Mouse (Mus musculus) adrenal gland, adult 2 months (tissue): Measurements from ENCODE around the gene Wapl. TPM values are rescaled to one million over a fixed set of nuclear protein-coding genes. Genes with fewer than 3 reads are reported as not detected.

Experiments
- DNase-seq: peaks from one replicate; pipeline ENCODE4 v3.0.0; 2021
- polyA plus RNA-seq: library from polyadenylated mRNA; depleted of rRNA; stranded (reverse); fragments of >200 nt; gene quantifications from 2 replicates; pipeline ENCODE4 v1.2.3, GENCODE M21; 2012
- total RNA-seq, 2 experiments: library from RNA; stranded (reverse); gene quantifications; 2 replicates each; pipeline ENCODE4 v1.2.3; 2021

Wapl gene
- total and polyA plus RNA-seq, 3 experiments, result 5.3 to 92.8 (median 64.7) TPM

DNA sequence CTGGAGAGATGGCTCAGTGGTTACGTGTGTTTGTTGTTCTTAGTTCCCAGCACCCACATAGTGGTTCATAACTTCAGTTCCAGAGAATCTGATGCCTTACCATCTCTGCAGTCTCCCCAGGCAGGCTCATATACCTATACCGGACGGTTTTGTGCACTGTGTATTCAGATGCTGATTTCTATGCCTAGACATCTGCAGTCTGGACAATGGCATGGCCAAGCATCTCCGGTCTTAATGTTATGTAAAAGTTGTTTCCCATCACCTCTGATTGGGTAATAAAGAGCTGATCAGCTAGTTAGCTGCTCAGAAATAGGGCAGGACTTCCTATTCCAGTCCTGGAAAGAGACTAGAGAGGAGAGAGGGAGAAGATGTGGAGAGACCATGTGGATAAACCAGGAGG, 20.2 kb downstream of the Wapl start:
- no peak for DNase-seq

DNA sequence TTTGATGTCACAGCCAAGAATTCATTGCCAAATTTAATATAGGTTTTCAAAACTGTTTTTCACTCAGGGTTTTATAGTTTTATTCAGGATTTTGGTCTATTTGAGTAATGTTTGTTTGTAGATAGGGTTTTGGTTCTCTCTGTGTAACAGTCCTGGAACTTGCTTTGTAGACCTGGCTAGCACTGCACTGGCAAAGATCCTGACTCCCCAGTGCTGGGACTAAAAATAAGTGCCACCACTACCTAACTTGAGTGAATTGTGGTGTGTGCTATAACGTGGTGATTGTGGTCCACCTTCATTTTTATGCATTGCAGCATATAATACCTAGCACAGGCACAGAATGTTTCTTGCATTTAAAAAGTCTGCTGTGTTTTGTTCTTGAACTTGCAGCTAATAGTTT, 23.6 kb downstream of the Wapl start:
- no peak for DNase-seq

DNA sequence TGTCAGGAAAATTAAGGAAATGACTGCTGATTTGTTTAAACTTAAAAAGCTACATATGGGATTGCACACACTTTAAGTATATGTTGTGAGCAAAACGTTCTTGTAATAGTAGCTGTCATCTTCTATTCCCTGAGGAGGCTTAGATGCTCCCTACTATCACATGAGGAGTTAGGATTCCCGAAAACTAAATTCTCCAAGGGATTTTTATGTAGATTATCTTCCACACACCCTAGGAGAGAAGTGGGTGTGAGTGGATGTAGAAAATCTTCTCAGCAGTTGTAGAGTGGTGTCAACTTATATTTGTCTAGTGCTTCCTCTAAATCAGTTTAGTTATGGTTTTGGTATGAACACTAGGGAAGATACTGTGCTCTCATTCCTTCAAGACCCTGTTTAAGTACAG, 36.5 kb downstream of the Wapl start:
- no peak for DNase-seq

DNA sequence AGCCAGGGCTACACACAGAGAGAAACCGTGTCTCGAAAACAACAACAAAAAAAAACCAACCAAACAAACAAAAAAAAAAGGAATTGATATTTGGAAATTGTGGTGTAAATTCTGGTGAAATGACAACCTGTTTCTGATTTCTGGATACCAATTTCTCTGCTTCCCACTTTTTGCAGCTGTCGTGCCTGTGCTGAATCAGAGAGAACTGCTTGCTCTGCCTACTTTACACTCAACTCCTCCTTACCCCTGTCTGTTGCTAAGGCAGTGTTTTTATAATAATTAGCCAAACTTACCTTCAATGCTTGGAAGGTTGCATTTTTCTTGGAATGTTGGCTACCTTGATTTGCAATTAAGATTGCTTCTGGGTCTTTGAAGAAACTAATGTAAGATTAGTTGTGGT, 38.3 kb downstream of the Wapl start:
- DNase-seq, result no peak

DNA sequence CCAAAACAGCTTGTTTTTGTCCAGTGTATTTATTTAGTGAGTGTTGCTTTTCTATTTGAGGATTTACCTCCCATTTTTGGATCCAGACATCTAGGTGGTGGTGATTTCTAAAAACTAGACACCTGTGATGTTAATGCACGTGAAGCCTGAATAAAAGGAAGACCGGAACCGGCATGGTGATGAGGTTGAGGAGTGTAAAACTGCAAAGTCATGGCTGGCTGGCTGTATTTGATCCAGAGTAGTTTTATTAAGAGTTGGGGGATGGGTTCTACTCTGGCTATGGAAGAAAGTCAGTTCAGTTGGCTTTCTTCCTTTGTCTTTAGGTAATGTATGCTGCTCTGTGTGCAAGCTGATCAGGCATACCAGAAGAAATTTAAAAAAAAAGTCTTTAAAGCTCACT, 39.1 kb downstream of the Wapl start:
- no peak for DNase-seq

DNA sequence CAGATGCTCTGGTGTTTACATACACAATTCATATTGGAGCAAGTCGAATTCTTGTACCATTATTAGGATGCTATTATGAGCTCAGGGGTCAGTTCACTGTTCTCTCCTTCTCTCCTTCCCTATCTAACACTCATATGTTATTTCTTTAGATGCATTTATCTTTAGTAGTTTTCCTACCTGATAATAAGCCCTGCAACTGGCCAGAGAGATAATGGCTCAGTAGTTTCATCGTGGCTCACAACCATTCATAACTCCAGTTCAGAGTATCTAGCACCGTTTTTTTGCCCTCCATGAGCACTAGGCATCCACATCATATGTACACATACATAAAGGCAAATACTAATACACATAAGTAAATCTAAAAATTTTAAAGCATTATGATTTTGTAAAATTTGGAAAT, 44.4 kb downstream of the Wapl start:
- DNase-seq, result no peak

DNA sequence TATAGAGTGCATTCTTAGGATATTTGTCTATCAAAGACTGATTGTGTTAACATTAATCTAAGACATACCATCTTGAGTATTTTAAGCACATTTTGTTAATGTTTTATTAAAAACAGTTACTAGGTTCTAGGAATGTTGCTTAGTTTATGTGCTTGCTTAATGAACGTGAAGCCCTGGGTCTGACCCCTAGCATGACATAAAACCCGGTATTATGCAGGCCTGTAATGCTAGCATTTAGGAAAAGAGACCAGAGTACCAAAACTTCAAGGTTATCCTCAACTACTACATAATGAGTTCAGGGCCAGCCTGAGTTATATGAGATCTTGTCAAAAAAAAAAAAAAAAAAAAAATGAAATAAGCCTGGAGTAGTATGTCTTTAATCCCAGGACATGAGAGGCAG, 54.0 kb downstream of the Wapl start:
- DNase-seq, result no peak

DNA sequence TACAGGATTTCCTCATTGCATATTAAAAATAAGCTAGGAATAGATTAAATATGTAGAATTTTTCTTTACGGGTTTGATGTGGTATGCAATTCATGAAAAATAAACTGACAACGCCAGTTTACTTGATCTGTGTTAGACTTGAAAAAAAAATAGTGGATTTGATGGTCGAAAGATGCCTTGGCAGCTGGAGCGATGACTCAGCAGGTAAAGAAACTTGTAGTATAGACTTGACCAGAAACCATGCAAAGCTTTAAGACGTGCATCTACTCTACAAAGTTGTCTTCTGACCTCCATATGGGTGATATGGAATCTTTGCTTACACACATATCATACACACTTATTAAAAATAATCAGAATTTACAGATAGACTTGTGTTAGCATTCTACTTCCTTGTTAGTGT, 61.7 kb downstream of the Wapl start:
- no peak for DNase-seq

DNA sequence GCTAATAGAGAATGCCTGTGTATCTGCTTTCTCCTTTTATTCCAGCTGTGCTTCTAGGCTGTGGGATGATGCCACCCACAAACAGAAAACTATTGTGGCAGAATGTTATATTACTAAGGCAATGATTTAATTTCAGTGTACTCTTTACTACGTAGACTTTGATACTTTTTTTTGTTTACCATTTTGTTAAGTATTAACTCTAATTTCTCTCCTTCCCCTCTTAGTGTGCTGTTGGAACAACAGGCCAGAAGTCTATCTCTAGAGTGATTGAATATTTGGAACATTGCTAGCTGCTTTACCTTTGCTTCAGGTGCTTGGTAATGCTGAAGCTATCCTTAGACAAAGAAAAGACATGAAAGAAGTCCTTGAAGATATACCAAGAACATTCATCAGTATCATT, 71.7 kb downstream of the Wapl start:
- no peak for DNase-seq

DNA sequence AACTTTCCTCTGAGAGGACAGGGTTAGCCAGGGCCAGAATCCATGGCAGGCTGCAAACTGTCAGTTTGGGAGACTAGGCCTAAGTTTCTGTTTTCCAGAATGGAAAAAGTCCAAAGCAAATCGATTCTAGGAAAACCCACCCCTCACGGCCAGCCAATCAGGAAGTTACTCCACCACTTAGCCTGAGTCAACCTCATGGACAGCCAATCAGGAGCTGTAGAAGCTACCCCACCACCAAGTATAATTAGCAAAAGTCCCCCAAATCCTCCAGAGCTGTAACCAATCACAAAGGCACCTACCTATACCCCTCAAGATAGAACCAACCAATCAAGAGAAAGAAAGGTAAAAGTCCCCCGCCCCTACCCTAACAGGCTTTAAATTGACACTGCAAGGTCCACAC, 82.0 kb downstream of the Wapl start:
- no peak for DNase-seq

DNA sequence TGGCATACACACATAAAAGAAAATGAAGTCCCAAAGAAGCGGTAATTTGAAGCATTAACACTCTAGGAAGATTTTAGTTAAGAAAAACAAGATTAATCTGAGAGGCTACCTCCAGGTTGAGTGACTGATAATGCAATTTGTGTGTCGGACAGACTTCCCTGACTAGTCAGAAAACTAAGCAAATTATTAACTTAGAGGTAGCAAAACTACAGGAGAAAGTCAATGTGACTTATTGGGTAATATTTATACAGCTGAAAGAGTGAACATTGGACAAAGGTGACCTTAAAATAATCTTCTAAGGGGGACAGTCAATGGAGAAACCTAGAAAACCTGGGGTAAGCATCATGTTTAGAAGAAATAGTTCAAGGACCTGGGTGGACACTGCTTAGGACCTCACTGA, 86.2 kb downstream of the Wapl start:
- no peak for DNase-seq

DNA sequence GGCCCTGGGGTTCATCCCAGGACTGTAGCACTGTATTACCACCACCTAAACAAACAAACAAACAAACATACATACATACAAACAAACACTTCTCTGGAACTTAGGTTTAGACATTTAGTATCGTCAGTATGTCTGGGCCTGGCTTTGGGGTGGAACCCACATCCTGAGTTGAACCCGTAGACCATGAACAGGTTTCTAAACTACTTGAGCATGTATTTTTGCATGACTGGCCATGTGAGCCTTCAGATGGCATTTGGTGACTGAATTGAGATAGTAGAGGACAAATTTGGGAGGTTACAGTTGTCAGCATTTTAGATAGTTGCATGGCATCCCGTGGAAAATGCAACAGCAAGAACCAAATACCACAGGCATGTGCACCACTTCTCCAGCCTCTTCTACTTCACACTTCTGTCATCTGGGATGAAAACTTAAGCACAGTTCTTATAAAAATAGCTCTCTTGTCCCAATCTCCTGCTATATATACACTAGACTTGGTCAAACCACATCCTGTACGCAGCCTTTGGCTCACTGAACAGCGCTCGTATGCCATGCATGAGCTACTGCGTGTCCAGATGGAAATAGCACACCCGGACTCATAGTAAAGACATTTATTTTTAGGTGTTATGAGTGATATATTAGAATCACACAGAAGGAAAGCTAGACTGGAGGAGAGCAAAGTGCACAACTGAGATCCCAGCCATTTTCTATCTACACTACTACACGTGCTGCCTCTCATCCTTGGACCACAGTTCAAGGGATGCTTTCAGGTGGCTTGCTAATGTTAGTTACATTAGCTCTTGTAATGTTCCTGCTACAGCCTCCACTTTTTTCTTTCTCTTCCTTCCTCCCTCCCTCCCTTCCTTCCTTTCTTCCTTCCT, 87.6 kb downstream of the Wapl start:
- no peak for DNase-seq

DNA sequence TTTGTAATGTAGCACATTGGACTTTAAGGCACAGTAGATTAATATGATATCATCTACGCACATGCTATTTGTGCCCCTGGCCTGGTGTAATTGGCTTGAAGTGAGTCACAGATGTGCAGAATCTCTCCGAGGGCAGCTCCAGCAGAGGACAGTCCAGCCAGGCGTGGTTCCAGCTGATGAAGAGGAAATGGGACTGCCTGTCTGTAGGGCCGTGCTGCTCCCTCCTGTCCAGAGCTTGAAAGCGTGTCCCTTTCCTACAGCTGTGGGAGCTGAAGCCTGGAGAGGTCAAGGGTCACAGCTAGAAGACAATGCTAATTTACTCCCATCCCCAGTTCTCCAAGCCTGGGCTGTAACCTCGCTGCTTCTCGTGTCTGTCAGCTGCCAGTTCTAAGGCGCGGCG, 89.0 kb downstream of the Wapl start:
- DNase-seq, result peak; percentile 59

DNA sequence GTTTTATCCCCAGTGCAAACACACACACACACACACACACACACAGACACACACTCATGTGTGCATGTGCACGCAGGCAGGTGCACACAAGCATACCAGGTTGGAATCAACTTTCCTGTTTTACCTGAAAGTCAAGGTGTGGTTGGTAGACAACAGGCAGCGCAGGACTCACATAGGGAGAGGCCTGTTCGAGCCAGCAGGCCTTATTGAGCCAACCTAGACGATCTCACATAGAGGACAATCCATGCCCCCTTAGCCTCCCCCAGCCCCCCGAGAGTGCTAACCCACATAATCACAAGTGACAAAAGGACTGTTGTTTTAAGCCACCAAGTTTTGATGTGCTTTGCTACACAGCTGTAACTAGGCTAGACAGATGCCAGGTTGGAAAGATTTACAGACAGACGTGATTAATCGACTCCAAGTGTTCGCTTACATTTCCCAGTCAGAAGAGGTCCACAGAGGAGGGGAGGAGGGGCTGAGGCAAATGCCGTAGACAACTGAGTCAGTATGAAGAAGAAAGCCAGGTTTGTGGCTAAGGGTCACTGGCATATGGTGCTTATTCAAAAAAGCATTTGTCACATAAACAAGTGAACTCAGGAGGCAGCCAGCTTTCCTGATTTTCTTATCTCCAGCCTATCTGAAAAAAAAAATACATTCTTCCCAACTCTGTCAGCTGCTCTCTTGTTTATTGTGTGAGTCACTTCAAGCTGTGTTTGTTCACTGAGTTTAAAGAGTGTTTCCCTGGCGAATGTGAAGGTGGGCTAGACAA, 90.2 kb downstream of the Wapl start:
- peak; percentile 12 for DNase-seq

DNA sequence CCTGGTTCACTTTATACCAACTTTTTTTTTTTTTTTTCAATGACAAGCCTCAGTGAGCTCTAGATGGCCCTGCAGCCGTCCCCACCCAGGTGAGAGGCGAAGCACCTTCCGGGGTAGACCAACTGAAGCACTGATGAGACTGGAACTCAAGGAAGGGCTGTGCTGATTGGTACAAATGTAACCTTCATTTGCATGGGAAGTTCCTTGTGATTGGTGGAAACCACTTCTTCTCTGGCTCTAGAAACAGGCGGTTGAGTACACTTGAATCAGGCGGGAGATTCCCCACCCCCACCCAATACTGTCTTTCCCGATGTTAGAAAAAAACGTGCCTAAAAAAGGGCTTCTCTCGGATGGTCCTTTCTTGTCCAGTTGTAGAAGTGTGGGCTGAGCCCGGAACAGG, 91.2 kb downstream of the Wapl start:
- no peak for DNase-seq

DNA sequence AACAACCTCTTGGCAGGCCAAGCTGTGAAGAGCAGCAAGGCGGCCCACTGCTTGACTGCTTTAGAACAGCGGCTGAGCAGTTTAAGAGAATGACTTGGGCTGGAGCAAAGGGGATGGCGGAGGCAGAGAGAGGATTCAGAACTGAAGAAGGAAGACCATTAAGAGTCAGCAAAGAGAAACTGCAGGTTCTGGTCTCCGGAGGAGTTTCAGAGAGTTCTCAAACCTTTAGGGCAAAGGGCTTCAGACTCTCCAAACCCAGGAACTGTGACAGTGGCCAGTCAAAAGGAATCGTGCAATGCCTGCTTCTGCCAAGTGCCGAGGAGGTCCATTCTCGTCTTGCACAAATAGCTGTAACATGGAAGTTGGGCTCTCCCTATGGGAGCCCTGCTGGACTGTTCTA, 91.7 kb downstream of the Wapl start:
- no peak for DNase-seq

DNA sequence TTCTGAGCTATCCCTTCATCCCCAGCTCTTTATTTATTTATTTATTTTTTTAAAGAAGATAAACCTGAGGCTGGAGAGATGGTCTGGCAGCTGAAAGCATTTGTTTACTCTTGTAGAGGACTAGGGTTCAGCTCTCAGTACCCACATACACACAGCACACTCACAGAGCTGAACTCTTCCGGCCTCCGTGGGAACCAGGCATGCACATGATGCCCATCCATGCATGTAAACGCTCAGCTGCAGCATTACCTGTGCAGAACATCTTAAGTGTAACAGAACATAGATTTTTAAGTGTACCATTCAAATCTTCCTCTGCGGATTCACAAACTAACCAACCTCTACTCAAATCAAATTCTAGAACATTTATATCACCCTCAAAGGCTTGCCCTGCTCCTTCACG, 92.5 kb downstream of the Wapl start:
- DNase-seq, result no peak

DNA sequence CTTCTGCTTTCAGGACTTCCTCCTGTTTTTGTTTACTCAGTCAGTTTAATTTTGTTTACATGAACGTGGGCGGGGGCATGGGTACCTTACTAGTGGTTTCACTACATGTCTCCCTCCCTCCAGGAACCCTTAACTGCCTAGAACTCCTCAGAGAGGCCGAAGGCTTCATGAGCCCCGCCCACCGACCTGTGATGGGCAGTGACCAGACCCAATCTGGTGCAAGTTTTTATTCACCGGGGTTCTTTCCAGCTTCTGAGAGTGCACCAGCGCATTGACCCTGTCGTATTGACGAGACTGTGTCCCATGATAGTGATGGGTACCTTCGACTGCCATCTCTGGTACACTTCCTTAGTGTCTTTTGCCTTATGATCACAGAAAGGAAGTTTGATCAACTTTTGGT, 94.6 kb downstream of the Wapl start:
- peak; percentile 88 for DNase-seq

DNA sequence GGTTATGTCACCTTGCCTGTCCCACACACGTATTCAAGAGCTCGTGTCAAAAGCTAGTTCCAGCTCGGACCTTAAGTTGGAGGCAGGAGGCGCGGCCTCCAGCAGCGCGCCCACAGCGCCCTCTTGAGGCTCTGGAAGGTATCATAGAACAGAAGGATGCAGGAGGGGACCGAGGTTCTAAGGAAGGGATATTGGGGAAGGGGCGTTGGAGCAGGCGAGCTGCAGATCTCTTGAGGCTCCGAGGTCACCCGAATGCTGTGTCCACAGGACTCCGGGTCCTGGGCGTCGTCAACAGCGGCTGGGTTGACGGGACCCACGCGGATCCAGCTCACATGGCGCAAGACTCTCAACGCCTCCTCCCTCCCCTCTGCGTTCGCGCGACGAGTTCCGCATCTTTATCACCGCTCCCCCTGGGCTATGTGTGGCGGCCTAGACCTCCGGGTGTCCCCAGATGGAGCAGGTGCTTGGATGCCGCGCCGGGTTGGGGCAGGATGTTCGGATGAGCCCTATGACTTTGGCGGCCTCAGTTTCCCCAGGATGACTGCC, 95.4 kb downstream of the Wapl start:
- DNase-seq, result peak; percentile 77

DNA sequence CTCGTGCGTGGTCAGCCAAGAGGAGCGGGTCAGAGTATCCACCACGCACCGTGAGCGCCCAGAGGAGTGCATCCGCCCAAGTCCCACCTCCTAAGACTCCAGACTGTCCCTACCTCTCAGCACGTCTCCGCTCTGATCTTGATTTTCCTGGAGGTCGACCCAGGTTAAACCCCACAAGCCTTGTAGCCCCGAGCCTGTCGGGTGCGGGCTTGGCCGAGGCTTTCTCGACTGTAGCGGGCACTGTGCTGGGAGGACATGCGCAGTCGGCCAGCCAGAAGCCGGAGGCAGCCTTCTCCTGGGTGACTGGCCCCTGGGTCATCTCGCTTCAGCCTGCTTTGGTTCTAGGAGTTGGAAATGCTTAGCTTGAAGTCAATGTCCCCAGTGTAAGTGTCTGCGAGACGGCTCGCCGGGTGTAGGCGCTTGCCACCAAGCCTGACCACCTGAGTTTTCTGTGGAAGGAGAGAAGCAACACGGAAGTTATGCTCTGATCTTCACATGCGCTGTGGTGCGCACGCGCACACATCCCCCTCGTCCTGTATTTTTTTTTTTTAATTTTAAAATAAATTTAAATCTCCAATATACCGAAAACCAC, 95.9 kb downstream of the Wapl start:
- peak; percentile 58 for DNase-seq

DNA sequence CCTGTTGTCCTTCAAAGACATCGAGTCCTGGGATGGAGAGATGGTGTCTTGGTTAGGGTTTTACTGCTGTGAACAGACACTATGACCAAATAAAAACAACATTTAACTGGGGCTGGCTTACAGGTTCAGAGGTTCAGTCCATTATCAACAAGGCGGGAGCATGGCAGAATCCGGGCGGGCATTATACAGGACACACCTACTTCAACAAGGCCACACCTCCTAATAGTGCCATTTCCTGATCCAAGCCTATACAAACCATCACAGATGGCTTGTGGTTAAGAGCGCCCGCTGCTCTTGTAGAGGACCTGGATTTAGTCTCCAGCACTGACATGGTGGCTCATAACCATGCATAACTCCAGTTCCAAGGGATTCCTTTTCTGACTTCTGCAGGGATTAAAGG, 96.7 kb downstream of the Wapl start:
- DNase-seq, result no peak

DNA sequence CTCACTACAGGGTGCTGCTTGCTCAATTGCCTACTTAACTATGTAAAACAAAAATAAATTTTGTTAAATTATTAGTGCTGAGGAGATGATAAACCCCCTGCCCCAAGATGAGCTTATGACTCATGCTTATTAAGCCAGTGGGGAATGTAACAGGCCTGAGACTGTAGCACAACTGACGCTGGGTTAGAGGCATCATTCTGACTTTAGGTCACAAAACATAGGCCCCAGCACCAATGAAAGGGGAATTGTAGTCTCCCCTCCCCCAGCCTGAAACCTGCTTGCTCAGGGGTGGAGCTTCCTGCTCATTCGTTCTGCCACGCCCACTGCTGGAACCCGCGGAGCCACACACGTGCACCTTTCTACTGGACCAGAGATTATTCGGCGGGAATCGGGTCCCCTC, 97.9 kb downstream of the Wapl start:
- DNase-seq, result no peak

DNA sequence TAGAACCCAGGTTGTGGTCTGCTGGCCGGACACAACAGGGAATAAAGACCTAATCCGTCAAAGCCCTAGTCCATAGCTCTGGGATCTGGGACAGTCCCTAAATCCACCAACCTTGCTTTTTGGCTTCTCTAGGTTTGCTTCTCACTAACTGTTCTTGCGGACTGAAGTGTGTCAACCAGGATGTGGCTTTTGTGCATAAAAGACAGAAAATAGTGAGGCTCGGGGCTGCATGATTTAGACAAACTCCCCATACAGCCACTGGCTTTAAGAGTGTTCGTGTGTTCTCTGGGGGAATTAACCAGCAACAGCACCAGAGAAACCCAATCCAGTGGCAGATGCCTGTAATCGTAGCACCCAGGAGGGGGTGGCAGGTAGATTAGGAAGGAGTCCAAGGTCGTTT, 98.4 kb downstream of the Wapl start:
- DNase-seq, result no peak
